Comparison of ENCODE assay signal across 8 mouse cellular contexts in genomic region chr4:41568682-41569410, GRCm38 (mm10). TPM values are rescaled to one million over a fixed set of nuclear protein-coding genes. Genes with fewer than 3 reads are reported as not detected.
A peak's percentile ranks its signal among the peaks of the same experiment; 100 is the strongest.
DNase-seq lines count a peak whose midpoint lies in the region; ATAC-seq and TF ChIP-seq lines count a peak whose summit lies in the region.

No protein-coding gene starts in this region.

- 0 out of 2 replicates have a peak, but pooled peaks cover 5% of the 10 kb centered on the region for H3K4me1 ChIP-seq in embryonic fibroblast, embryonic 13.5 days (ENCODE audit: control insufficient read depth, insufficient read depth, low read length)
- peaks cover 4% of the 10 kb centered on the region; the same call in 1 of the 2 replicates for H3K4me1 ChIP-seq in stomach, embryonic 14.5 days (ENCODE audit: control insufficient read depth, insufficient read depth, low read length)

- under 1% methylated on average over 58 of the region's 58 CpGs for WGBS in stomach, embryonic 14.5 days

- H3K27ac ChIP-seq in embryonic fibroblast, embryonic 13.5 days (ENCODE audit: insufficient read depth, low read length) = no peak overlapping the region
- H3K27ac ChIP-seq in stomach, embryonic 14.5 days (ENCODE audit: low read length) = peak overlapping the region; percentile 59; the same call in 1 of the 2 replicates

- H3K4me3 ChIP-seq in embryonic fibroblast, embryonic 13.5 days (ENCODE audit: insufficient read depth, low read length) = peak overlapping the region; percentile 65
- peak overlapping the region; percentile 69 for H3K4me3 ChIP-seq in stomach, embryonic 14.5 days (ENCODE audit: low read depth, low read length)

- no peak for TF ChIP-seq CTCF in embryonic fibroblast, embryonic 13.5 days (IDR thresholded peaks at IDR 0.05; ENCODE audit: borderline replicate concordance, insufficient read depth, low read length)

- H3K36me3 ChIP-seq in stomach, embryonic 14.5 days (ENCODE audit: control insufficient read depth, insufficient read depth, low read length) = no peaks in the 10 kb centered on the region

- H3K4me2 ChIP-seq in stomach, embryonic 14.5 days (replicated peaks; ENCODE audit: low read depth, low read length) = peak overlapping the region; percentile 86

- intact Hi-C loops in heart, postnatal 36 days (cut with DNase I) = no loop called here

- DNase-seq in adrenal gland, adult 8-10 months = peak; percentile 41
- DNase-seq in adrenal gland, adult 2 months = no peak
- DNase-seq in adrenal gland, postnatal 14 days = peak; percentile 58
- peak; percentile 40 to 46 for DNase-seq in heart, postnatal 36 days
- DNase-seq in layer of hippocampus, postnatal 14 days (ENCODE audit: low spot score in 2 of 2) = peak; percentile 44 to 62
- peak; percentile 23 for DNase-seq in lung, postnatal 36 days

- TF ChIP-seq POLR2A in embryonic fibroblast, embryonic 13.5 days (IDR thresholded peaks at IDR 0.05; ENCODE audit: low read depth, low read length) = no peak

- ATAC-seq in stomach, embryonic 14.5 days (ENCODE audit: insufficient number of reproducible peaks, insufficient read depth, low FRiP score, low read depth) = no peak; the same call in 1 of the 2 replicates

- no peaks in the 10 kb centered on the region for H3K27me3 ChIP-seq in stomach, embryonic 14.5 days (ENCODE audit: control insufficient read depth, insufficient read depth, low read length)

- H3K9me3 ChIP-seq in stomach, embryonic 14.5 days (ENCODE audit: control insufficient read depth, low read depth, low read length) = no peaks in the 10 kb centered on the region

- H3K9ac ChIP-seq in stomach, embryonic 14.5 days (replicated peaks; ENCODE audit: low read depth, low read length) = peak overlapping the region; percentile 33

RNA-seq across cellular contexts. Expression of gene Fam219a, which starts 0.5 kb away (rescaled TPM):
- 10 to 100 TPM; 21.1 to 33.4 (median 27.0) TPM for total RNA-seq in adrenal gland, adult 8-10 months (2022)
- 10 to 100 TPM; 14.3 to 20.1 TPM for total RNA-seq in adrenal gland, adult 2 months (2021)
- polyA plus RNA-seq in adrenal gland, adult 2 months (2012; rRNA removed) = 74.7 and 76.1 TPM in 2 replicates
- total RNA-seq in adrenal gland, postnatal 14 days (2021) = 18.1 and 18.2 TPM in 2 replicates
- 11.4 and 15.5 TPM in 2 replicates for polyA plus RNA-seq in embryonic fibroblast, embryonic 13.5 days (2011; ENCODE audit: insufficient read length, low read depth, missing spikeins)
- 10 to 100 TPM; 14.7 to 15.1 TPM for total RNA-seq in heart, postnatal 36 days (2021)
- 100 to 1,000 TPM; 170 to 187 TPM for total RNA-seq in layer of hippocampus, postnatal 14 days (2021)
- 3.9 and 4.0 TPM in 2 replicates for polyA plus RNA-seq in stomach, embryonic 14.5 days (2014; fragmentation: Nextera tagmentation; extraction: Ambion mirVana)

RNA-seq across cellular contexts. Expression of gene Dnaic1, which starts 0.7 kb away (rescaled TPM):
- under 1 TPM in 3 of 4 experiments, not detected in 1; 0.49 to 0.94 (median 0.86) TPM for total RNA-seq in adrenal gland, adult 8-10 months (2022)
- under 1 TPM in 1 of 2 experiments, not detected in 1; 0.46 TPM for total RNA-seq in adrenal gland, adult 2 months (2021)
- polyA plus RNA-seq in adrenal gland, adult 2 months (2012; rRNA removed) = 0.38 and 0.43 TPM in 2 replicates
- total RNA-seq in adrenal gland, postnatal 14 days (2021) = 0.34 and 2.2 TPM in 2 replicates
- not detected in 2 replicates for polyA plus RNA-seq in embryonic fibroblast, embryonic 13.5 days (2011; ENCODE audit: insufficient read length, low read depth, missing spikeins)
- total RNA-seq in heart, postnatal 36 days (2021) = 1 to 10 TPM; 2.6 to 3.7 TPM
- total RNA-seq in layer of hippocampus, postnatal 14 days (2021) = 10 to 100 TPM in 1 of 2 experiments, 1 to 10 TPM in 1; 7.2 to 13.3 TPM
- 4.8 TPM in 2 replicates for polyA plus RNA-seq in stomach, embryonic 14.5 days (2014; fragmentation: Nextera tagmentation; extraction: Ambion mirVana)

RNA-seq across cellular contexts. Expression of gene 1110017D15Rik, which starts 51.7 kb away (rescaled TPM):
- total RNA-seq in adrenal gland, adult 8-10 months (2022) = under 1 TPM in 2 of 4 experiments, not detected in 2; 0.38 to 0.68 TPM
- under 1 TPM in 1 of 2 experiments, not detected in 1; 0.55 TPM for total RNA-seq in adrenal gland, adult 2 months (2021)
- polyA plus RNA-seq in adrenal gland, adult 2 months (2012; rRNA removed) = 0.40 and 0.66 TPM in 2 replicates
- total RNA-seq in adrenal gland, postnatal 14 days (2021) = 0.41 and 0.94 TPM in 2 replicates
- not detected in 2 replicates for polyA plus RNA-seq in embryonic fibroblast, embryonic 13.5 days (2011; ENCODE audit: insufficient read length, low read depth, missing spikeins)
- under 1 TPM in 1 of 2 experiments, not detected in 1; 0.43 TPM for total RNA-seq in heart, postnatal 36 days (2021)
- 10 to 100 TPM in 1 of 2 experiments, 1 to 10 TPM in 1; 4.0 to 10.3 TPM for total RNA-seq in layer of hippocampus, postnatal 14 days (2021)
- polyA plus RNA-seq in stomach, embryonic 14.5 days (2014; fragmentation: Nextera tagmentation; extraction: Ambion mirVana) = 0.98 and 1.8 TPM in 2 replicates
